Mouse (Mus musculus) activated CD4-positive, CD25-positive, alpha-beta regulatory T cell, adult 4 months (primary cell): ENCODE results near the gene Ubash3b. TPM values are rescaled to one million over a fixed set of nuclear protein-coding genes. Genes with fewer than 3 reads are reported as not detected.

Experiments used
- ATAC-seq: one replicate; pipeline ENCODE4 v1.8.0; 2017
- polyA plus RNA-seq, 2 experiments: library from polyadenylated mRNA; unstranded; fragments of 100-300 nt; shearing (Covaris generic); gene quantifications; one replicate each; pipeline ENCODE4 v1.2.1; 2017

The Ubash3b gene
- polyA plus RNA-seq, 2 experiments from 2014 or later = 18.3 to 25.0 TPM

DNA sequence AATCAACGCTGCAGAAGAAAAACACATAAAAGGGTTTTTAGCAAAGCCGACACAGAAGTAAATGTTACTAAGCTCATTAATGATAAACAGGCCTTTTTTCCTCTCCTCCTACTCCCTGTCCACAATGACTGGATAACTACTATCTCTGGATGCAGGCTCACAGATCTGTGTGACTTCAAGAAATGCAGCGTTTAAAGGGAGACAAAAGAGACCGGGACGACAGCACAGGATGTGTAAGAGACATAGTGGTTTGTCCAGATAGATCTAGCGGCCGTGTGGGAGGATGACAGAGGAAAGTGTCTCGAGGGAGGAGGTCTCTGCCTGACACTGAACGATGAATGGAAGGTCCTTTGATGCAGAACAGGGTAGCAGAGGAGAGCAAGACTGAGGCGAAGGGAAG, 5.4 kb upstream of the Ubash3b start:
- ATAC-seq = peak; percentile 75

DNA sequence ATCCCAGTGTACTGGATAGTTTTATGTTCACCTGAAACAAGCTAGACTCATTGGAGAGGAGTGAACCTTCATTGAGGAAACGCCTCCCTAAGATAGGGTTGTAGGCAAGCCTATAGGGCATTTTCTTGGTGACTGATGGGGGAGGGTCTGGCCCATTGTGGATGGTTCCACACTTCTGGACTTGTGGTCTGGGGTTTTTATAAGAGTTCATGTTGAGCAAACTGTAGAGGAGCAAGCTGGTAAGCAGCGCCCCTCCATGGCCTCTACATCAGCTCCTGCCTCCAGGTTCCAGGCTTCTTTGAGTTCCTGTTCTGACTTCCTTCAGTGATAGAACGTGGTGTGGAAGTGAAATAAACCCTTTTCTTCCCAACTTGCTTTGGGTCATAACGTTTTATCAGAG, 866 bp upstream of the Ubash3b start:
- ATAC-seq = no peak

DNA sequence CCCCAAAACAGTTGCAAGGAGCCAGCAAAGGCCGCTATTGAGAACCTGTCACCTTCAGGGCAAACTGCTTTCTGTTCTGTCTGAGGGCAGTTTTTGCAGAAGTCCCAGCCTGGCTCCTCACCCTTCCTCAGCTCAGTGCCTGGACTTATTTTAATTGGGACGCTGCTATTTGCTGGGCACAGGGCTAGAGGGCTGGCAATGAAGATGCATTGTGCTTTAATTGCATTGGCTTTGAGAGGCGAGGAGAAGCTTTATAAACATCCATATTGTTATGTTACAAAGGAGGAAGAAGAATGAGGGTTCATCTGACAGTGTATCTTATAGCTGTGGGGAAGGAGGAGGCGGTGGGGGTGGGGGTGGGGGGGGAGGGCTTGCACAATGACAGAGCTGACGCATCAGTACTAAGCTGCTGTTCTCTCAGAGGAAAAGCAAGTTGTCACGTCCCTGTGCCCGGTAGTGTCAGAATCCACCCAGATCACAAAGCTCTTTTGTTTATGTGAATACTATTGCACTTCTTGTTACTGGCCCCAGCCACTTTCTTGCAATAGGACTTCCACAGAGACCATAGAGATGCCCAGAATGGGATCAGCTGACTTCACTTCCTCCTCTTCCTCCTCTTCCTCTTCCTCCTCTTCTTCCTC, 841 bp downstream of the Ubash3b start:
- ATAC-seq = peak; percentile 38

DNA sequence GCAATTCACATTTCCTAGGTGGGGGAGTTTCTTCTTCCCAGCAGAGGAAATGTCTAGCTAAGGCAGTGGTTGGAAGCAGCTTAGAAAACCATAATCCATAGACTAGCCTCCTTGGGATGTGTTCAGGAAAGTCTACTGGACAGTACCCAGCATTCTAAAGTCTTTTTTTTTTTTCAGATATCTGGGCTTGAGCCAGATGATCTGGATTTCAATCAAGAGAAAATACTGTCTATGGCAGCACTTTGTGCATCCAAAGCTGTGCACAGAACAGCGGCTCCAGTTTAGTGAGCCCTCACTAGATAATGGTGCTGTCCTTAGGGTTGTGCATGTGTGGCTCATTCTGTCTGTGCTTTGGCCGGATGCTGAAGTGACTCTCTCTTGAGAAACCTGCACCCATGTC, 2.3 kb downstream of the Ubash3b start:
- no peak for ATAC-seq

DNA sequence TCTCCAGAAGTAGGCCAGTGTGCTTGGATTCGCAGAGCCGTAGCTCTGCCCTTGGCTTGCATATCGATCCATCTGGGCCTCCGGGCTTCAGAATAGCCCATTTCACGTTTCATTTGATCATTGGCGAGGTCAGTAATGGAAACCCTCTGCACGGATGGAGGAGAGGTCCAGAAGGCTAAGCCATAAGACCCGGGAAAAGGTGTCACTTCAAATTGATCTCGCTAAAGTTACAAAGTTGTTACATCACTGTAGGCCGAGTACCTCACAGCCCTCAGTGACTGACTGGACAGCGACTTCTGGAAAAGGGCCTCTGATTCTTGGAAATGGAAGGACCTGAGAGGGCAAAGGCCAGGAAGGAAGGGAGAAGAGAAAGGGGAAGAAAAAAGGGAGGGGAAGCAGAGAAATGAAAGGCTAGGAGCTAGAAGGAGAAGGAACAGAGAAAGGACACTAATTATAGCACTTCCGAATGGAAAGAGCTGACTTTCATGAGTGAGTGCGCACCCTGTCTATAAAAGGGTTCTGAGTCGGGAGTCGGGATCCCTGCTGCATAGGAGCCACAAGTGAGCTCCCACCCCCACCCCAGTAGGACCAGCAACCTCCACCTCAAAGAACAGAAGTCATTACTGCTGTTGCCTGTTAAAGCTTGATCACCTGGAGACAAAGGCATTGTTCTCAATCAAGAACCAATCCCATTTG, 3.5 kb downstream of the Ubash3b start:
- ATAC-seq = no peak

DNA sequence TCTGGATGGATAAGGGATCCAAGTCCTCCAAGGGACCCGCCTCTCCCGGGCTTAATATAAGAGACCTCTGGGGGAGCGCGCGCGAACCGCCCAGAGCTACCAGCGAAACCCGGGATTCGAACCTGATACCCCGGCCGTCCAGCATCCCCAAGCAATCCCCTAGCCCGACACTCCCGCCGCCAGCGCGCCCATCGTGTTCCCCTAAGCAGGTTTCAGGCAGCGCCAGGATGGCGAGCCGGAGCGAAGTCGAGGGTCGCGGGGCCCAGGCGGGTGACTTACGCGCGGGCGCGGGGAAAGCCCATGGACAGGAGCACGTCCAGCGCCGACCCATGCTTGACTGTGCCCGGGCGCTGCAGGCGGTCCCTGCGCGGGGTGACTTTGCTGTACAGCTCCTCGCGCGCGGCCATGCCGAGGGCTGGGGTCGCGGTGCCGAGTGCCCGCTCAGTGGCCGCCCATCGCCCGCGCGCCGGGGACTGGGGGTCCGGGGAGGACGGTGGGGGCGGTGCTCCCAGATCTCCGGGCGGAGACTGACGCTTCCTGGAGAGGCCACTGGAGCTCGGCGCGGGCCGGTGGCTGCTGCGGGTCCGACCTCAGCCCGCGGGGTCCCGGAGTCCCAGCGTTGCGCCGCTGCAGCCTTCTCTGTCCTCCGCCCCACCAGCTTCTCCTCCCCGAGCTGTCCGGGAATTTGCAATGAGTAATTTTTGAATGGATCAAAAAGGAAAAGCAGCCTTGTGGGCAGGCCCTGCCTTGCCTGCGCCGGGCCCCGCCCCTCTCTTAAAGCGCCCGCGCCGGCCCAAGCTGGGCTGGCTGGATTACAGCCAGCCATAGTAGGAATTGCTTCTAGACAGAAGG, 4.3 kb downstream of the Ubash3b start:
- ATAC-seq = peak; percentile 34

DNA sequence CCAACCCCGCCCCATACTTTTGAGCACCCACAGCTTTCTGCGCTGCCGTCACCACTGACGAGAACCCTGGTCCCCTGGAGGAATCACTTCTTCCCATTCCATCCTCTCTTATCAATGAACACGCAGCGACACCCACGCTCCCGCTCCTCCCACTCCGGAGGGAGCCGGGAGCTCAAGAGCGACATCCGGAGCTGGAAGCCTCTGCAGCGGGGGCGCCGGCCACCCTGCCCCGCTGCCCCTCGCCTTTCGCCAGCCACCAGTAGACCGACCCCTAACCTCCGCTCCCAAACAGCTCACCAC, 4.8 kb downstream of the Ubash3b start:
- ATAC-seq = no peak

DNA sequence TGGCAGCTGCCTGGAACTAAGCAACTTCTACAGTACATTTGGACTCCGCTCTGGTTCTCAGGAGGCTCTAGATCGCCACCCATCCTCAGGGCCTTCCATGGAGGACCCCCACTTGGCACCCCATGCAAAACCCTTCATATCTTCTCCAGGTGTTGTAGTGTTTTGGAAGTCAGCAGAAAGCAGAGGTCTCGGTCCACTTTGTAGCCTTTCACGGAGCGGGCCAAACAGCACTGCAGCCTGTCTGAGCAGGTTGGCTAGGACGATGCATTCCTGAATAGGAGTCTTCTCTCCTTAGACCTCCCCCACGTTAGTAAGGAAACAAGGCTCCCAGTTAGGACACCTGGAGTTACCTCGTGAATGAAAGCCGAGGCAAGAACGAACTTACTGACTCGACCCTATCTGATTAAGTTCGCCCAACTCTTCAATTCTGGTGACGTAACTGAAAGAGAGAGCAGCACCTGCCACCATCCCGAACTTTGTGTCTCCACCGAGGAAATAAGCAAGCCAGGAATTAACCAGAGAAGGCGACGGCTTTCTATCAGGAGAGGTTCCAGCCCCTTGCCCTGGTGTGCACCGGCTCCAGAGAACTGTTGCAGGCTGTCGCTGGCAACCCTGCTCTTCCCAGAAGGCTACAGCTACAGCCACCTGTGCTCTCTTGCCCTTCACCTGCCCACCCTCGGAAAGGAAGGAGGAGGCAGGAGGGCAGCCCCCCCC, 5.3 kb downstream of the Ubash3b start:
- no peak for ATAC-seq

DNA sequence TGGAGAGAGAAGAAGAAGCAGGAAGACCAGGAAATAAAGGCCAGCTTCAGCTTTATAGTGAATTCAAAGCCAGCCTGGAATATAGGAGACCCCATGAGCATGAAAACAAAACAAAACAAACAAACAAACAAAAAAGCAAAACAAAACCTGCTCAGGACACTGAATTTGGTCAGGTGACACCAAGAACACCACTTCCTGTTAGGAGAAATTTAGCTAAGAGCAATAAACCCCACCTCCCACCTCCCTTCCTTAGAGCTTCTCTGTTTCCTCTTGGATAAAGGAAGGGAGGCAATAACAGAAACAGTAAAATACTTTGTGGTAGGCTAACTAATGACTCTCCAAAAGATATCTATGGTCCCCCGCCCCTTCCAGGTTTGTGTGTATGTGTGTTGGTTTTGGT, 7.5 kb downstream of the Ubash3b start:
- ATAC-seq = no peak

DNA sequence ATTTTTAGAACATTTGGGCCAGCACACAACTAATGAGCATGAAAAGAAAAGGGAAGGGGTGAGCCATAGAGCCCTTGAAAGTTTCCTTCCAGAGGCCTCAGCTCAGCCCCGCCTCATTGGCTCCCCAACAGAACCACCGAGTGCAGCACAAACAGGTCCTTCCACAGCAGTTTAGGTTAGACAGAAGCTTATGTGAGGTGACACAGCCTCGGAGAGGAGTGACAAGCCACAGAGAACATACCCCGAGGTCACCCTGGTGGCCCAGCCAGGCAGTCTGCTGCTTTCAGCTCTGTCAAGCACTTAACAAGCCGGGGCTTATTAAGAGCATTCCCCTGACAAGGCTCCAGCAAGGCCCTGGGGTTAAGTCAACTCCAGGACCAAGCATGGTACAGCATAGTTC, 8.4 kb downstream of the Ubash3b start:
- peak; percentile 14 for ATAC-seq

DNA sequence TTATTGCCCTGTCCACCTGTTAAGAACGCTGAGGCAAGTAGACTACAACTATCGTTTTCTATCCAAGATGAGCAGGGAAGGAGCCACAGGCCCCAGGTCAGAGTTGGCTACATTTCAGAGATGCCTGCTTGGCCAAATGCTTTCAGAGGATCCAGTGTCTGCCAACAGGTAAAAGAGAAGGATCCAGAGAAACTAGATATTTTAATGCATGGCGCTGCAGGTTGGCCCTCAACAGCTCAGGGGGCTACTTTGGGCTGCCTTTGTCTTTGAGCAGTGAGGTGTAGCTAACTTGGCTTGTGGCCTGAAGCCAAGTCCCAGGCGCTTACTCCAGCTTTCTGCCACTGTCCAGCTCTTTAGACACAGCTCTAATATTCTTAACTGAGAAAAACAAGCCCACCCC, 10.0 kb downstream of the Ubash3b start:
- no peak for ATAC-seq

DNA sequence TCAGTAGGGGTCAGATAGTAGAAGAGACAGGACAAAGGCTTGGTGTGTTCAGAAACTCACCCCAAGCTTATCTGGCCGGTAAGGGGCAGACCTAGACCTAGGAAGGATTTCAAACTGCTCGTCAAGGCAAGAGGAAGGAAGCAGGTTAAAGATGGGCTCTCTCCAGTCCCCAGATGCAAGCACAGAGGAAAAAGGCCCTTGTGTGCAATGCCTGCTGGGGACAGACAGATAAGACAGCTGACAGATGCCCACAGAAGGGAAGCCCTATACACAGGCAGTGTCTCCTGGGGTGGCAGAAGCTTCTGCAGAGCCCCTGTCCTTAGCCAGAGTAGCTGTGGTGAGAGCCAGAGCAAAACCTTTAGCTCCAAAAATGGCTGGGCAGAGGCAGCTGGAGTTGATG, 11.6 kb downstream of the Ubash3b start:
- ATAC-seq = no peak

DNA sequence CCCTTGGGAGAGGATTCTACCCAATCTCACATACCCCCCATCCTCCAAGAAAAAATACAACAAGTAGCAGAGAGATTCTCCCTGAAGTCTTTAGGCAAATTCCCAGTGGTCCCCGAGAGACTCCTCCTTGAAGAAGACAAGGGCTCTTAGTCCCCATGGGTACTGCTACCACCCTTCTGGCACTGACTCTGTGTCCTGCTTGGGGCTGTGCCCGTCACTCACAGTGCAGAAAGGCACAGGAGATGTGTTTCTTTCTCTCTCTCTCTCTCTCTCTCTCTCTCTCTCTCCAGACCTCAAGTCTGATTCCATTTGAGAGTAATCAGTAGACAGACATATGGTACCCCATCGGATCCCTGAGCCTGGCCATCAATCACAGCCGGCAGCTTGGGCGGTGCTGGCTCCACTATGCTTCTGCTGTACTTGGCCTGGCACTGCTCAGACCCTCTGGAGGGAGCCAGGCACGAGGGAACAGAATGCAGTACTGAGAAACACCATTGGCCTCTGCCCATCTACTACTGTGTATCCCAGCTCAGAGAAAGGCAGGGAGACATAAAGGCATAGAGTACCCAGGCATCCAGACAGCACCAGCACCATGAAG, 12.3 kb downstream of the Ubash3b start:
- no peak for ATAC-seq

DNA sequence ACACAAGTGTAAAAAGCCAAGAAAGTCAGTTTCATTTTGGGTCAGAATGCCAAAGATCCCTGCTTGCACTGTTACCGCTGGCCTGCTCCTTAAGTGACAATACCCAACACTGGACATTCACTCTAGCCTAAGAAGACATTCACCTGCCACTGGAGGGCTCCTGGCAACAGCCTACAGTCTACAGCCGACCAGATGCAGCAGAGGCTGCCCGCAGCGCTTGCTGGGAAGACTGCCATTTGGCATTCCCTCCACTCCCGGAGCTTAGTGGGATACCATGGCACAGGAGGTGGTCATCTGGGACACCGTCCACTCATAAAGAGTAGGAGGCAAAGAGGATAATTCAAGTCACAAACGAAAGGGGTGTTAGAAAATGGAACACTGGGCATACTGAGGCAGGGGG, 12.9 kb downstream of the Ubash3b start:
- no peak for ATAC-seq

DNA sequence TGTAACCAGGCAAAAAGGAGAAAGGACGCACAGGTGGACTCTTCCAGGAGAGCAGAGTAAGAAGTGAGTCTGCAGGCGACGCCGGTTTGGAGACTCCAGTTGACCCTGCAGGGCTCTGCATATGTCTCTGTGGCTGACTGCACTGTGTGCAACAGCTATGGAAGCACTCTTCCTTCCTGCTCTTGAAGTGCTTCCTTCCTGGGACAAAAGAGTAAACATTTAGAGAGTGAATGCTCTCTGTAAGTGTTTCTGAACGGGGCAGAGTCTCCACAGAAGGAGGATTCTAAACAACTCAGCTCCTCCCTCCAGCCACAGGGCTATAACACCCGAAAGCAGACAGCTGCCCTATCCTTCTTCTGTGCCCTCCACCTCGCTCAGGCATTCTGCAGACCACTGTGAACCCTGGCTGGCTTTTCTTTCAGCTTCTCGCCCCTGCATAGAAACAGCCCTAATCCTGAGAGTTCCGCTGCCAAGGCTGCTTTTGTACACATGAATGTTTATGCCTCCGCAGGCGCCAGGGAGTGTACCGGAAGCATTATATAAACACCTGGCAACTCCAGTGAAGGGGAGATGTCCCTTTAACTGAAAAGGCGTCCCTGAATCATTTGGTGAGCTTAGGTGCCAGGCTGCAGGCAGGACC, 14.2 kb downstream of the Ubash3b start:
- ATAC-seq = no peak

DNA sequence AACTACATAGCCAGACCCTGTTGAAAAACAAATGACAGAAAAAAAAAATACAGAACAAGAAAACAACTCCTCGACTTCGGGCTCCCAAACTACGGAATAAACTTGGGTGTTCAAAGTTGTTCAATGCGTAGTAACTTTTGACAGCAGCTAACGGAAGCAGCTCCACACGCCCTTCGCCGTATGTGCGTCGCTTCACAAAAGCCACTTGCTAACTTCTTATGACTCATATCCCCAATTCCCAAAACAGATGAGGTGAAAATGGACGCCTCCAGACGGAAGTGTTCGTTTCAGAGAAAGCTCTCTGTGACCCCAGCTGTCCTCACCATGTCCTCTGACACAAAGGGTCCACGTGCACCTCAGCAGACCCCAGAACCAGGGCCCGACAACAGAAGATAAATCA, 17.7 kb downstream of the Ubash3b start:
- no peak for ATAC-seq

DNA sequence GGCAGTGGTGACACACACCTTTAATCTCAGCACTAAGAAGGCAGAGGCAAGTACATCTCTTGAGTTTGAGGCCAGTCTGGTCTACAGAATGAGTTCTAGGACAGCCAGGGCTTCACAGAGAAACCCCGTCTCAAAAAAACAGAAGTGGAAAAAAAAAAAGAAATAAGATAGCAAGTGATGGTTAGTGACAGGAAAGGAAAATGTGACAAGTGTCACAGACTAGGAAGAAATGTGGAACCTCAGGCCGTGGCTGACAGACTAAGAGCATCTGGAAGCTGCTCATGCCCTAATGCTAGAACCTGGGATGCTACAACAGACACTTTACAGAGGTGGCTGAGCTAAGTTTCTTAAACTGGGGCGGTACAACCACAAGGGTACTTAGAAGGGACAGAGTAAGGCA, 18.4 kb downstream of the Ubash3b start:
- ATAC-seq = no peak

DNA sequence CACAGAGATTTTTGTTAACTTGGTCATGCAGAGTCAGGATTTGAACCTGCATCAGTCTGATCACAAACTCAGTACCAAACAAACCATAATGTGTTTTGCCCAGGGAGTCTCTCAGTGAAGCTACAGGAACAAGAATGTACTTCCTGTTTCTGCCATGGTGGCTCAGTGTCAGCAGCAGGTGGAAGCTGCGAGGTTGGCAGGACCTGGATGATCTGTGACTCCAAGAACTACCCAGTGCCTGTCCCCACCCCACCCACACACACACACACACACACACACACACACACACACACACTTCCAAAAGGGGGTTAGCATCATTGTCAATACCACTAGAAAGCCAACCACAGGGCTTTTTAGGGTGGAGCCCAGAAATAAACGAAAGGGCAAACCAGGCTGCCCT, 20.5 kb downstream of the Ubash3b start:
- peak; percentile 55 for ATAC-seq

DNA sequence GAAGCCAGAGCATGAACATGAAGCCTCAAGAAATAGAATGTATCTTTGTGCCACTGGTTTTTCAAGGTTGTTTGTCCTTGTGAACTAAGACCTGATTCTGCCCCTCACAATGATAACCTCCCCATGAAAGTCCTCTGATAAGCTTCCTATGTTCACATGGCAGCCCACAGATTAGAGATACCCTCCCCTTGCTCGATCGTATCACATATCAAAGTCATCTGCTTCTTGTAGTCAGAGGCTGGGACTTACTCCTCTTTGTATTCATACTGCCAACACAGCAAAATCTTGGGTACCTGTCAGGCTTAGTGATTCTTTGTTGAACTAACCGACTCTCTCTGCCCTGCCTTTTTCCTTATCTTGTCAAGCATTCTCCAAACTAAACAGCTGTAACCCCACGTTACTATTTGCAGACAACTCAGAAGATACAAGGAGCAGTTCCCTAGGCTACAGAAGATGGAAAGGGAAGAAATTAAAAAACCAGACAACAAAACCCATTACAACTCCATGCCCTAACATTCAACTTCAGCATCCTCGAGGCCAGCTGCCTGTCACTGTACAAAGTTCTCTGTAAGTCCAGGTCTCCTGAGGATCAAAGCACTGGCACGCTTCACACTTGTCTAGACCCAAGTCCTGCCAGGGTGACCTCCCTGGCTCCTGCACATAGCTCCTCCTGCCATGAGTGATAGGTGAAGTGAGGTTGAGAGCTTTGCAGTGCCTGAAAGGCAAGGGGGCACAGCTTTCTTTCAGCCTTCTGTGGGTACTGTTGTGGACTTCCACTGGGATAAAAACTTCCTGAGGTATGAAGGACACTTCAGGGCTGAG, 22.3 kb downstream of the Ubash3b start:
- ATAC-seq = no peak

DNA sequence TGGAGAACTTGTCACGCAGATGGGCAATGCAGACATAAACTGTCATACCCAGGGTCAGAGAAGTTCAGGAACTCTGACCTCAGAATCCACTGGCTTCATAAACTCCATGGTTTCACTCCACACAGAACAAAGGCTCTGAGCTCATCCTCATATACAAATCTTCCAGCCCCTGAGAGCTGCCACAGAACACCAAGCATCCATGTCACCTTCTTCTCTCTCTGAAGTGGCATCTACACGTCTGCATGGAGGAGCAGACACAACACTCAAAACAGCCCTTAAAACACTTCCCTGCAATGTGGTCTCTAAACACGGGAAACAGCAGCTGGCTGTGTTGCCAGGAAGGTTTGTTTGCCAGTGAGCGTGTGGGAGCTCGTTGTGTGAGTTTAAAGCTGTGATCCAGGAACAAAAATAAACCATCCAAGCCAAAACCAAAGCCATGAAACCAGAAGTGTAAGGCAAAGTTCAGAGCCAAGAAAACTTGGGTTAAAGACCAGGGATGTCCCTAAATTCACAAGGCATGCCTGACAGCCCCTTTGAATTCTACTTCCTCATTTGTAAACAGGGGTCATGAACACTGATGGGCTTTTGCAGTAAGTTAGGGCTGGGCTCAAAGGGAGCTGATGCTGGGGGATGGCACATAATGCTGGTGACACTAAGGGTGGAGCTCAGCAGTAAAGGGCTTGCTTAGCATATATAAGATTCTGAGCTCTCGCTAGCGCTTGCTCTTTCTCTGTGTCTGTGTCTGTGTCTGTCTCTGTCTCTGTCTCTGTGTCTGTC, 24.6 kb downstream of the Ubash3b start:
- no peak for ATAC-seq

DNA sequence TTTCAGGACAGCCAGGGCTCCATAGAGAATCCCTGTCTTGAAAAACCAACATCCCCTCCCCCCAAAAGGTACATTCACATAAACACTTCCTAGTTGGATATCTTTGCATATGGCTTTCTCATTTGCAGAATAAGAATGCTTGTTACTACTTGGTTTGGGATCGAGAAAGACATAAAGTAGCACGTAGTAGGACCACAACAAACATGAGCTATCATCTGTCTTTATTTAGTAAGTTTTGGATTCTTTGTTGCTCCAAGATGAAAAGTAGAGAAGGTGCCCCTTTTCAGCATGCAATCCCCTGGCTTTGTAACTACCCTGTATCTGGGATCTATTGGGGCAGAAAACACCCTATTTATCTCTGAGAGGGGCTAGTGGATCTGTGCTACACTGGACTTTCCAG, 25.2 kb downstream of the Ubash3b start:
- ATAC-seq = no peak
